Mouse (Mus musculus): Measurements from ENCODE around the gene 9430038I01Rik. TPM values are rescaled to one million over a fixed set of nuclear protein-coding genes. Genes with fewer than 3 reads are reported as not detected.

9430038I01Rik gene
- polyA plus RNA-seq (2012; rRNA removed), result 8.7 and 11.4 TPM in 2 replicates

DNA sequence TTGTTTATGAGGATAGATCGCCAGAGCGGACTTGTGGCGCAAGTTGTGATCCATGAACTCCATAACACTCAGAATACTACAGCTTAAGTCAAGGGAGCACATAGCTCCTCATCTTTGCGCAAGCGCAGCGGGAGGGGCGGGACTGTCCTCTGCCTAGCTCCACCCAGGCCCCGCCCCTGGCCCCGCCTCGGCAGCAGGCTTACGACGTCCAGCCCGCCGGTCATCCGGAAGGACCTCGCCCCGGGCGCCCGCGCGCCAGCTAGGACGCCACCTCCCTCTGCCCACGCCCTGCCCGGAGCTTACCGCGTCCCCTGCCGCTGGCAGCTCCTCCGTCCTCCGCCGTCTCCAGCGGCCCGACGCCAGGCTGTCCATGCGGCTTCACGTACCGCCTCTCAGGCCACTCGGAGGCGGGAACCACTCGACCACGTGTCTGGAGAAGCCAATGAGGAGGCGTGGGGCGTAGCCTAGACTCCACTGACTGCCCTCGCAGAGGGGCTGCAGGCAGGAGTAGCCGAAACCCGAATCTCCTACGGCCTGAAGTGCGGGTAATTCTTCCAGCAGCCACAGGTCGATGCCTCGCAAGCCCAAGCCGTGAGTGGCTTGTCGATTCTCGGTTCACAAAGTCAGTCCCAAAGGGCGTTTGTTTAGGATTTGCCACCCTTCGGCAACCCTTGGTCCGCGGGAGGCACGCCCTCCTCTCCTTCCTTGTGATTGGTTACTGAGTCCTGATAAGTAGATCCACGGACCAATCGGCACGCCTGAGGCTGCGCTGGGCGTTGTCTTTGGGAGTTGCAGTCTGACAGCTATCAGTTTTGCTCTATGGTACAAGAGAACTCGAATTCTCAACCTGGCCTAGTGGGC is at the start of gene 9430038I01Rik:
TSS of gene 9430038I01Rik (minus strand) at position 426 of the 861 bp plus-strand sequence.

DNA sequence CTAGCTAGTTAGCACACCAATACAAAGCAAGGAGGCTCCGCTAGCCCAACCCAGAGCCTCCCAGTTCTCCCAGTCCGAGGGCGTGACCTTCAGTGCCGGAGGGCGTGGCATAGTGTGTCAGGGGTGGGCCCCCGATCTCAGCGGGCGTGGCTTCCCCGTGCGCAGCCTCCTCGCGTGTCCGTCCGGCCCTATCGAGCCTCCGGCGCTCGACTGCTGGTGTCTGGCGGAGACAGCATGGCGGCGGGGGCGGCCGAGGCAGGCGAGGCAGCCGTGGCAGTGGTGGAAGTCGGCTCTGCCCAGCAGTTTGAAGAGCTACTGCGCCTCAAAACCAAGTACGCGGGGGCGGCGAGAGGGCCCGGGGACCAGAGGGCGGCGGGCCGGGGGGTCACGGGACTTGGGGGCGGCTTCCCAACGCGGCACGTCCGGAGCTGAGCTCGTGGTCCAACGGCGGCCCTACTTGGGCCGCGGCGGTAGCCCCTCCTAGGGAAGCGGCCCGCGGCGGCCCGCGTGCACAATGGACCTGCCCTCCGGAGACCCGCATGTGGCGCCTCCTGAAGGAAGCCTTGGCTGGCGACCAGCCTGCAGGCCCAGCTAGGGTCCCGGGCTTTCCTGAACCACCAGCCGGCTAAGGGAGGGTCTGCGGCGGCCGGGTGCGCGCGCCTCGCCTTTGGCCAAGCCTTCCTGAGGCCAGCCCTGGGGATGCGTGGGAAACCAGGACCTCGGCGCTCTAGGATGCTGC is 27.0 kb upstream of the 9430038I01Rik start, which contains the start of gene Glrx3:
TSS of gene Glrx3 (plus strand) at position 175 of the 739 bp plus-strand sequence.

Other genes with a start within 250 kb of the 9430038I01Rik start
- 80.2 and 129 TPM in 2 replicates for gene Ebf3, start 96.3 kb downstream of the 9430038I01Rik start, polyA plus RNA-seq (2012; rRNA removed)
- gene Glrx3, start 26.9 kb upstream of the 9430038I01Rik start, polyA plus RNA-seq (2012; rRNA removed), result 197 and 208 TPM in 2 replicates